Mouse (Mus musculus) stomach, postnatal 0 days (tissue): ENCODE measurements around the gene Ncoa3.

Experiments
- CTCF ChIP-seq: IDR thresholded peaks from 2 replicates; pipeline ENCODE4 v1.5.1; 2016; ENCODE audit warnings: antibody characterized with exemption, low read depth, mild to moderate bottlenecking, moderate library complexity
- EP300 ChIP-seq: optimal IDR thresholded peaks from 2 replicates; pipeline ENCODE3; 2016; ENCODE audit warnings: antibody characterized with exemption

DNA sequence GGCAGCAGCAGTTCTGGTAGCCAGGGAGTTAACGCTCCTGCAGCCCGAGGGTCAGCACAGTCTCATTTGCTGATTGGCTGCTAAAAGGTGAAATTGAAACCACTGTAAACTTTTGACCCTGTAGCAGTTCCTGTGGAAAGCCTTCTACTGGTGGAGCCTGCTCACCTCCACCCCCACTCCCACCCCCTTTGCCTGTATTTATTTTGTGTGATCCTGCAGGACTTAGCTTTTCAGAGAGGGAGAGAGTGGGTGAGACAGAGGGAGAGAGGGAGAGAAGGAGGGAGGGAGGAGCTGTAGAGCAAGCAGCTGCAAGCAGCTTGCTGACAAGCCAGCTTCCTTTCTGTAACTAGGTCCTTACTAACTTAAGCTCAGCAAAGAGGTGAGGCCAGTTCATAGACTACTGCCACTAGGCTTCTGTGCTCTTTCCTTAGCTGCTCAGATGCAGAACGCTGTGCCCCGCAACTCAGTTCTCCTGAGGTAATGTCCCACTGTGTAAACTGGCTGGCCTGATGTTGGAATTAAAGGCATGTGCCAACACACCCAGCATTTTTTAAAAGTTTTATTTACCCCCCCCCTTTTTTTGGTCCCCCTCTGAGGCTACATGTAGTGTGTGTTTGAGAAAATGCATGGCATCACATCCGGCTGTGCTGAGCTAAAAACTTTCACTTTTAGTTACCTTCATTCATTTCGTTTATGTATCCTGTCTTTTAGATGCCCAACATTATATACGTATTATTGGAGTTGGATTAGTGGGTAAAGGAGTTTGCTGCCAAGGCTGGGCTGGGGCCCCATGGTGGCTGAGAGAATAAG, 38.9 kb downstream of the Ncoa3 start:
- TF ChIP-seq CTCF (peak; percentile 10; the same call in 1 of the 2 replicates), EP300 (no peak)
